Mouse (Mus musculus): ENCODE measurements at regions not wholly inside any gene's neighbourhood (a gene's known extent, or its start where the extent isn't known, plus 50 kb on each side); places are given as distances from the start of the nearest gene placed in this dataset.

GRCm38 (mm10) chr5:74775596-74775995, 72.9 kb upstream of the Lnx1 start:
- Histone ChIP-seq H3K4me1 (0 out of 2 replicates have a peak, but pooled peaks cover 4% of the 10 kb centered on the region), H3K4me3 (no peak overlapping the region), H3K36me3 (no peaks in the 10 kb centered on the region), H3K9me3 (replicated peaks) (no peaks in the 10 kb centered on the region), H3K27me3 (ENCODE audit: low read depth, poor library complexity, severe bottlenecking) (no peaks in the 10 kb centered on the region), H3K27ac (replicated peaks) (no peak overlapping the region)
- no peak for DNase-seq (ENCODE audit: low spot score)
- WGBS: 87% methylated on average over 3 of the region's 3 CpGs

GRCm38 (mm10) chr5:74773558-74774429, 71.1 kb upstream of the Lnx1 start:
- DNase-seq (ENCODE audit: low spot score): no peak
- no peaks in the 10 kb centered on the region for H3K9me3 ChIP-seq (replicated peaks)
- H3K4me3 ChIP-seq: no peak overlapping the region
- no peak overlapping the region for H3K27ac ChIP-seq (replicated peaks)
- 88% methylated on average over 14 of the region's 14 CpGs for WGBS
- no peaks in the 10 kb centered on the region for H3K36me3 ChIP-seq
- H3K27me3 ChIP-seq (ENCODE audit: low read depth, poor library complexity, severe bottlenecking): no peaks in the 10 kb centered on the region
- H3K4me1 ChIP-seq: no peaks in the 10 kb centered on the region

DNA sequence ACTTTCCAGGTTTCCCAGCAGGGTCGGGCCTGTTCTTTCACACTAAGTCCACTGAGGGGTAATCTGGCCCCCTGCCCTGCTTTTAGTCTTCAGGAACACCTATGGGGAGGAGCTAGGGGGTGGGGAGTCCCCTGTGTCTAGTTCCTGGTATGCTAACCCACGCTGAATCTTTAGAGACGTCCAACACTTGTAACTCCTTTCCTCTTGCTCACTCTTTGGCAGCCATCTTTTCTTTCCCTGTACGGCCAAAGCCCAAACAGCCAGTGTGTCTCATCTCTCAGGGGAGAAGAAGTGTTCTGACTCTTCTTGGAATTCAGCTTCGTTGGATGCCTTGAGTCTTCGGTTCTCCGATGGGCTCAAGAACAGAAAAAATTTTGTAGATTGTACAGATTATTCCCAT, 68.4 kb upstream of the Lnx1 start:
- 83% methylated on average over 7 of the region's 7 CpGs for WGBS
- H3K9me3 ChIP-seq (replicated peaks): no peaks in the 10 kb centered on the region
- no peak overlapping the region for H3K27ac ChIP-seq (replicated peaks)
- H3K27me3 ChIP-seq (ENCODE audit: low read depth, poor library complexity, severe bottlenecking): no peaks in the 10 kb centered on the region
- DNase-seq (ENCODE audit: low spot score): no peak
- H3K4me1 ChIP-seq: no peaks in the 10 kb centered on the region
- H3K36me3 ChIP-seq: no peaks in the 10 kb centered on the region
- no peak overlapping the region for H3K4me3 ChIP-seq

DNA sequence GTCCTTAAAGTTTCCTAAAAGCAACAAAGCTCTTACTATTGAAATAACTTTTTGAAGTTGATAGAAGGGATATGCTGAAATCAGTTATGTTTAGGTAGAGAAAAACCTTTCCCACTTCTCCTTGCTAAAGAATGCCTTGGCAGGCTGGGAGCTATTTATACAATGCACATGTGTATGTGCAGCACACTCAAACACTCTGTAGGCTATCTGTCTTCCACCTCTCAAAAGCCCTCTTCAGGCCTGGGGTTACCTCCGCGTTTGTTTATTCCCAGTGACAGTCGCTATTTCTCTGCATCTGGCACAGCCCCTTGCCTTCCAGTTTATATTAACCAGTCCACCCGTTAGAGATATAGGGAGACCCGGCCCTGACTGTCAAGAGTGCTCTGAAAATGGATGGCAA, 66.3 kb upstream of the Lnx1 start:
- H3K36me3 ChIP-seq: no peaks in the 10 kb centered on the region
- 89% methylated on average over 5 of the region's 5 CpGs for WGBS
- H3K4me1 ChIP-seq: 0 out of 2 replicates have a peak, but pooled peaks cover 11% of the 10 kb centered on the region
- H3K27me3 ChIP-seq (ENCODE audit: low read depth, poor library complexity, severe bottlenecking): no peaks in the 10 kb centered on the region
- H3K9me3 ChIP-seq (replicated peaks): no peaks in the 10 kb centered on the region
- DNase-seq (ENCODE audit: low spot score): no peak
- no peak overlapping the region for H3K27ac ChIP-seq (replicated peaks)
- no peak overlapping the region for H3K4me3 ChIP-seq

GRCm38 (mm10) chr5:74767993-74768392, 65.3 kb upstream of the Lnx1 start:
- Histone ChIP-seq H3K9me3 (replicated peaks) (no peaks in the 10 kb centered on the region), H3K4me1 (0 out of 2 replicates have a peak, but pooled peaks cover 11% of the 10 kb centered on the region), H3K27ac (replicated peaks) (no peak overlapping the region), H3K4me3 (no peak overlapping the region), H3K36me3 (no peaks in the 10 kb centered on the region), H3K27me3 (ENCODE audit: low read depth, poor library complexity, severe bottlenecking) (no peaks in the 10 kb centered on the region)
- no peak for DNase-seq (ENCODE audit: low spot score)
- 87% methylated on average over 8 of the region's 8 CpGs for WGBS

- WGBS: 91% methylated on average over 8 of the region's 8 CpGs
- no peak overlapping the region for H3K4me3 ChIP-seq
- no peak overlapping the region for H3K27ac ChIP-seq (replicated peaks)
- H3K27me3 ChIP-seq (ENCODE audit: low read depth, poor library complexity, severe bottlenecking): no peaks in the 10 kb centered on the region
- 0 out of 2 replicates have a peak, but pooled peaks cover 11% of the 10 kb centered on the region for H3K4me1 ChIP-seq
- DNase-seq (ENCODE audit: low spot score): no peak
- H3K36me3 ChIP-seq: no peaks in the 10 kb centered on the region
- no peaks in the 10 kb centered on the region for H3K9me3 ChIP-seq (replicated peaks)
Measured at GRCm38 (mm10) chr5:74766211-74766610, 63.5 kb upstream of the Lnx1 start.

GRCm38 (mm10) chr5:74765061-74765767, 62.5 kb upstream of the Lnx1 start:
- H3K36me3 ChIP-seq: no peaks in the 10 kb centered on the region
- WGBS: 72% methylated on average over 9 of the region's 9 CpGs
- H3K4me1 ChIP-seq: 0 out of 2 replicates have a peak, but pooled peaks cover 11% of the 10 kb centered on the region
- DNase-seq (ENCODE audit: low spot score): no peak
- H3K27ac ChIP-seq (replicated peaks): no peak overlapping the region
- no peaks in the 10 kb centered on the region for H3K9me3 ChIP-seq (replicated peaks)
- H3K27me3 ChIP-seq (ENCODE audit: low read depth, poor library complexity, severe bottlenecking): no peaks in the 10 kb centered on the region
- no peak overlapping the region for H3K4me3 ChIP-seq

DNA sequence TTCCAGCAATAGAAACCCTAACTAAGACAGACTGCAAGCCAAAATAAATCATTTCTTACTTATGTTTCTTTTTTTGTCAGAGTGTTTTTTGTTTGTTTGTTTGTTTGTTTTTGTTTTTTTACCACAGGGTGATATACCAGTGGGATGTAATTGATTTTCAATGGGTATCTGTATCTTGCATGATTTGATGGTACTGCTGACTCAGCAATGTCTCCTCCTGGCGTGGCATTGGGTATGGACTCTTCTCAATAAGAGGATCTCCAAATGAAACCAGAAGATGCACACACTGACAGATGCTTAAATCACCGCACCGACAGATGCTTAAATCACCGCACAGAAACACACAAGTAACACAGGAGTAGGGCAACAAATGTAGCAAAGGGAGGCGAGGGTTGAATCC, 54.8 kb upstream of the Lnx1 start:
- Histone ChIP-seq H3K4me1 (no peaks in the 10 kb centered on the region), H3K9me3 (replicated peaks) (no peaks in the 10 kb centered on the region), H3K27me3 (ENCODE audit: low read depth, poor library complexity, severe bottlenecking) (no peaks in the 10 kb centered on the region), H3K36me3 (no peaks in the 10 kb centered on the region), H3K27ac (replicated peaks) (no peak overlapping the region), H3K4me3 (no peak overlapping the region)
- no peak for DNase-seq (ENCODE audit: low spot score)
- WGBS: 89% methylated on average over 5 of the region's 5 CpGs

GRCm38 (mm10) chr5:74752961-74753360, 50.2 kb upstream of the Lnx1 start:
- H3K9me3 ChIP-seq (replicated peaks): no peaks in the 10 kb centered on the region
- no peaks in the 10 kb centered on the region for H3K36me3 ChIP-seq
- no peak overlapping the region for H3K27ac ChIP-seq (replicated peaks)
- WGBS: 91% methylated on average over 3 of the region's 3 CpGs
- DNase-seq (ENCODE audit: low spot score): no peak
- no peaks in the 10 kb centered on the region for H3K27me3 ChIP-seq (ENCODE audit: low read depth, poor library complexity, severe bottlenecking)
- H3K4me3 ChIP-seq: no peak overlapping the region
- H3K4me1 ChIP-seq: no peaks in the 10 kb centered on the region

All from midbrain, embryonic 10.5 days (tissue).